Mouse (Mus musculus) lung, adult 10 weeks (tissue): Measurements from ENCODE around the gene Hapln3. TPM values are rescaled to one million over a fixed set of nuclear protein-coding genes. Genes with fewer than 3 reads are reported as not detected.

Source experiments
- polyA plus RNA-seq: library from polyadenylated mRNA; stranded (reverse); fragments of 350-450 nt; fragmentation: Illumina TruSeq; extraction: RNeasy Lipid Tissue Mini Kit (QIAGEN cat#74804); gene quantifications from one replicate; pipeline ENCODE4 v1.2.3, GENCODE M21; 2014; ENCODE audit warnings: low read depth, low replicate concordance; ENCODE audit not compliant: insufficient read depth

Hapln3 gene
- 0.12 TPM for polyA plus RNA-seq

DNA sequence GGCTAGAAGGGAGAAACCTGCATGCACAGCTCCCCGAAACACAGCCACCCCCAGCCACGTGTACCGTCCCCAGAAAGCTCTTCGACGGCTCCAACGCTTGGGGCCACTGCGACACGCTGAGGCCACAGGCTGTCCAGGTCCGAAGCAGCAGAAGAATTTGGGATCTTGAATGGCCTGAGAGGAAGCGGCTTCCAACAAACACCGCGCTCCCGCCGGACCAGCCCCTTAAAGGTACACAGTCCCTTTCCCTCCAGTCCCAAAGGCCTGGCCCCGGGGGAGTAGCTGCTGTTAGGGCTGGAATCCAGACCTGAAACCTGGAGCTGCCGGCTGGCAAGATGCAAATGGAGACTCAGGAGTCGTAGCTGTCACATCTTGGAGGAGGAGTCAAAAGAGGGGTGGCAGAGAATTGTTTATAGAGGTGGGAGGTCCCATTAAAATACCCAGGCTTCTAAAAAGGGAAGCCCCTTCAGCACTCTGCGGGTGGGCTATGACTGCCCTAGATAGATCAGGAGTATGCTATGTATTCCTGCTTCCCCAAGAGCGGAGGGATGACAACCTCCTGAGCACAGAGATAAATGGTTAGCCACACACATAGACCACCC is at the start of gene Hapln3:
Hapln3 (minus strand) TSS at position 176 of the 602 bp plus-strand sequence.

GRCm38 (mm10) chr7:79148711-79149266 is 18.0 kb upstream of the Hapln3 start, which contains the start of gene Mfge8:
TSS of gene Mfge8 (minus strand) at chr7:79149060.

Other genes with a start within 250 kb of the Hapln3 start
- gene Aen, start 235.2 kb downstream of the Hapln3 start, polyA plus RNA-seq: 17.4 TPM
- 60.9 TPM for gene Isg20, start 217.6 kb downstream of the Hapln3 start, polyA plus RNA-seq
- not detected for gene Acan, start 77.5 kb downstream of the Hapln3 start, polyA plus RNA-seq
- 205 TPM for gene Mfge8, start 18.0 kb upstream of the Hapln3 start, polyA plus RNA-seq
- gene Abhd2, start 142.2 kb upstream of the Hapln3 start, polyA plus RNA-seq: 34.2 TPM